Mouse (Mus musculus): ENCODE results near the gene AI597479.

Gene AI597479

GRCm38 (mm10) chr1:43162394-43162793 lies 63.9 kb downstream of the AI597479 start:
- no peak for DNase-seq (ENCODE audit: low spot score)

DNA sequence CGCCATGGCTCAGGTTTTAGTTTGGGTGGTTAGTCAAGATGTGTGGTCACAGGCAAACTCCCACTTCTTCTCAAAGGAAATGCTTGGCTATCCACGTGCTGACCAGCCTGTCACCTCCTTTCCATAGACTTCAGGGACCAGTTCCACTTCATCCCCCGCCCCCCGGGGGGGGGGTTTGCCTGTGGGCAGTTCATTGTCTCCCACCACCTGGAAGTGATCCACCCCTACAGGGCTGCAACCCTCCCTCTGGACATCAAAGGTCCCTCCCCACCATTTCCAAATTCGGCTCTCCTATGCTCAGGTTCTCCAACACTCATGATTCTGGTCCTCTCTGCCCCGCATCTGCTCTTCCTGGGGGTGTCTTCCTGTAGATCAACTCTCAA lies 64.6 kb downstream of the AI597479 start:
- DNase-seq (ENCODE audit: low spot score): no peak

- peak; percentile 44 for DNase-seq (ENCODE audit: low spot score)
Observed at GRCm38 (mm10) chr1:43163467-43164418, 65.2 kb downstream of the AI597479 start.

- no peak for DNase-seq (ENCODE audit: low spot score)
Observed at GRCm38 (mm10) chr1:43164582-43164981, 66.1 kb downstream of the AI597479 start.

Data from ovary, postnatal 14 days (tissue).